8 mouse cellular contexts compared by ENCODE assay signal in genomic region chr13:114459701-114460160, GRCm38 (mm10). TPM values are rescaled to one million over a fixed set of nuclear protein-coding genes. Genes with fewer than 3 reads are reported as not detected.
DNase-seq lines count a peak whose midpoint lies in the region; ATAC-seq and TF ChIP-seq lines count a peak whose summit lies in the region.

No protein-coding gene starts in this region.

- no peaks in the 10 kb centered on the region for H3K9me3 ChIP-seq in embryonic facial prominence, embryonic 14.5 days (ENCODE audit: control insufficient read depth, low read length)
- no peaks in the 10 kb centered on the region for H3K9me3 ChIP-seq in intestine, embryonic 14.5 days (ENCODE audit: control insufficient read depth, low read length)
- no peaks in the 10 kb centered on the region for H3K9me3 ChIP-seq in midbrain, postnatal 0 days (ENCODE audit: low read length)

- no peak overlapping the region for H3K27ac ChIP-seq in layer of hippocampus, adult 2 months
- peak overlapping the region; percentile 72; the same call in 1 of the 2 replicates for H3K27ac ChIP-seq in embryonic facial prominence, embryonic 14.5 days (replicated peaks; ENCODE audit: low read depth, low read length)
- no peak overlapping the region; the same call in 1 of the 2 replicates for H3K27ac ChIP-seq in intestine, embryonic 14.5 days (ENCODE audit: low read depth)
- H3K27ac ChIP-seq in midbrain, postnatal 0 days (ENCODE audit: low read depth, low read length), result no peak overlapping the region

- ATAC-seq in embryonic facial prominence, embryonic 14.5 days (ENCODE audit: low read depth), result no peak
- ATAC-seq in intestine, embryonic 14.5 days (replicated peaks; ENCODE audit: low FRiP score, low TSS enrichment, low read depth), result no peak
- no peak for ATAC-seq in midbrain, postnatal 0 days (ENCODE audit: low FRiP score)

- H3K4me2 ChIP-seq in embryonic facial prominence, embryonic 14.5 days (ENCODE audit: low read depth, low read length), result peak overlapping the region; percentile 98
- peak overlapping the region; percentile 93 for H3K4me2 ChIP-seq in intestine, embryonic 14.5 days (ENCODE audit: low read length)
- peak overlapping the region; percentile 98 for H3K4me2 ChIP-seq in midbrain, postnatal 0 days (ENCODE audit: low read depth, low read length, poor library complexity, severe bottlenecking)

- peak overlapping the region; percentile 55 for H3K4me3 ChIP-seq in layer of hippocampus, adult 2 months
- peak overlapping the region; percentile 64 for H3K4me3 ChIP-seq in embryonic facial prominence, embryonic 14.5 days (ENCODE audit: low read depth, low read length)
- peak overlapping the region; percentile 53 for H3K4me3 ChIP-seq in intestine, embryonic 14.5 days (ENCODE audit: low read depth, low read length)
- H3K4me3 ChIP-seq in midbrain, postnatal 0 days (ENCODE audit: low read depth, low read length), result peak overlapping the region; percentile 56

- WGBS in embryonic facial prominence, embryonic 14.5 days, result under 1% methylated on average over 15 of the region's 16 CpGs
- WGBS in intestine, embryonic 14.5 days, result under 1% methylated on average over 15 of the region's 16 CpGs
- WGBS in midbrain, postnatal 0 days, result under 1% methylated on average over 15 of the region's 16 CpGs

- TF ChIP-seq CTCF in layer of hippocampus, adult 2 months (conservative IDR thresholded peaks at IDR 0.05), result no peak
- no peak for TF ChIP-seq CTCF in midbrain, postnatal 0 days (IDR thresholded peaks at IDR 0.05)

- peaks cover 10% of the 10 kb centered on the region for H3K4me1 ChIP-seq in embryonic facial prominence, embryonic 14.5 days (ENCODE audit: control insufficient read depth, insufficient read depth, low read length)
- H3K4me1 ChIP-seq in intestine, embryonic 14.5 days (replicated peaks; ENCODE audit: control insufficient read depth, insufficient read depth, low read length), result peaks cover 14% of the 10 kb centered on the region; the same call in 1 of the 2 replicates
- peaks cover 7% of the 10 kb centered on the region; the same call in 1 of the 2 replicates for H3K4me1 ChIP-seq in midbrain, postnatal 0 days (ENCODE audit: insufficient read depth, low read length)

- H3K27me3 ChIP-seq in embryonic facial prominence, embryonic 14.5 days (replicated peaks; ENCODE audit: control insufficient read depth, insufficient read depth, low read length), result peaks cover 36% of the 10 kb centered on the region
- H3K27me3 ChIP-seq in intestine, embryonic 14.5 days (replicated peaks; ENCODE audit: control insufficient read depth, insufficient read depth, low read length), result peaks cover 52% of the 10 kb centered on the region
- H3K27me3 ChIP-seq in midbrain, postnatal 0 days (ENCODE audit: insufficient read depth, low read length), result peaks cover 15% of the 10 kb centered on the region

- H3K9ac ChIP-seq in embryonic facial prominence, embryonic 14.5 days (ENCODE audit: low read depth, low read length), result peak overlapping the region; percentile 70
- peak overlapping the region; percentile 50 for H3K9ac ChIP-seq in intestine, embryonic 14.5 days (ENCODE audit: low read length)
- H3K9ac ChIP-seq in midbrain, postnatal 0 days (replicated peaks; ENCODE audit: low read length, poor library complexity, severe bottlenecking), result peak overlapping the region; percentile 36; the same call in 1 of the 2 replicates

- H3K36me3 ChIP-seq in embryonic facial prominence, embryonic 14.5 days (ENCODE audit: control insufficient read depth, insufficient read depth, low read length), result no peaks in the 10 kb centered on the region
- no peaks in the 10 kb centered on the region for H3K36me3 ChIP-seq in intestine, embryonic 14.5 days (ENCODE audit: control insufficient read depth, insufficient read depth, low read length)
- H3K36me3 ChIP-seq in midbrain, postnatal 0 days (ENCODE audit: insufficient read depth, low read length), result no peaks in the 10 kb centered on the region

- DNase-seq in layer of hippocampus, adult 2 months (ENCODE audit: low spot score in 2 of 2), result no peak
- DNase-seq in layer of hippocampus, adult 8-10 months (ENCODE audit: low spot score in 2 of 2), result no peak
- DNase-seq in embryonic facial prominence, embryonic 14.5 days (ENCODE audit: low spot score), result no peak
- DNase-seq in intestine, embryonic 14.5 days (ENCODE audit: low spot score), result no peak
- no peak for DNase-seq in midbrain, postnatal 0 days (ENCODE audit: low spot score)
- DNase-seq in ovary, postnatal 10 days (ENCODE audit: low spot score), result no peak
- no peak for DNase-seq in right cerebral cortex, postnatal 25 days
- DNase-seq in Muller cell, postnatal 12 days (ENCODE audit: inconsistent ontology term), result no peak

RNA-seq across cellular contexts. Expression of gene Fst, which starts 1.0 kb away (rescaled TPM):
- 1 to 10 TPM; 5.3 to 6.3 TPM for total RNA-seq in layer of hippocampus, adult 2 months (2021)
- 1 to 10 TPM; 2.1 to 4.5 (median 3.6) TPM for total RNA-seq in layer of hippocampus, adult 8-10 months (2022)
- polyA plus RNA-seq in embryonic facial prominence, embryonic 14.5 days (2014; fragmentation: Nextera tagmentation; extraction: Ambion mirVana), result 47.2 and 57.5 TPM in 2 replicates
- polyA plus RNA-seq in intestine, embryonic 14.5 days (2014; fragmentation: Nextera tagmentation; extraction: Ambion mirVana), result 43.5 and 51.0 TPM in 2 replicates
- total RNA-seq in midbrain, postnatal 0 days (2014; rRNA removed), result 0.76 and 0.93 TPM in 2 replicates
- 2.1 and 2.8 TPM in 2 replicates for polyA plus RNA-seq in midbrain, postnatal 0 days (2015; fragmentation: Nextera tagmentation; extraction: Ambion mirVana)
